Mouse (Mus musculus): Measurements from ENCODE around the gene H2afx. TPM values are rescaled to one million over a fixed set of nuclear protein-coding genes. Genes with fewer than 3 reads are reported as not detected.
"Not testable (repeated sequence)": the region's sequence is repeated elsewhere in the genome, so short reads cannot be mapped to it uniquely, and the experiment has no call there.

H2afx gene
- polyA plus RNA-seq (2015; fragmentation: Nextera tagmentation; extraction: Ambion mirVana): 288 and 326 TPM in 2 replicates

DNA sequence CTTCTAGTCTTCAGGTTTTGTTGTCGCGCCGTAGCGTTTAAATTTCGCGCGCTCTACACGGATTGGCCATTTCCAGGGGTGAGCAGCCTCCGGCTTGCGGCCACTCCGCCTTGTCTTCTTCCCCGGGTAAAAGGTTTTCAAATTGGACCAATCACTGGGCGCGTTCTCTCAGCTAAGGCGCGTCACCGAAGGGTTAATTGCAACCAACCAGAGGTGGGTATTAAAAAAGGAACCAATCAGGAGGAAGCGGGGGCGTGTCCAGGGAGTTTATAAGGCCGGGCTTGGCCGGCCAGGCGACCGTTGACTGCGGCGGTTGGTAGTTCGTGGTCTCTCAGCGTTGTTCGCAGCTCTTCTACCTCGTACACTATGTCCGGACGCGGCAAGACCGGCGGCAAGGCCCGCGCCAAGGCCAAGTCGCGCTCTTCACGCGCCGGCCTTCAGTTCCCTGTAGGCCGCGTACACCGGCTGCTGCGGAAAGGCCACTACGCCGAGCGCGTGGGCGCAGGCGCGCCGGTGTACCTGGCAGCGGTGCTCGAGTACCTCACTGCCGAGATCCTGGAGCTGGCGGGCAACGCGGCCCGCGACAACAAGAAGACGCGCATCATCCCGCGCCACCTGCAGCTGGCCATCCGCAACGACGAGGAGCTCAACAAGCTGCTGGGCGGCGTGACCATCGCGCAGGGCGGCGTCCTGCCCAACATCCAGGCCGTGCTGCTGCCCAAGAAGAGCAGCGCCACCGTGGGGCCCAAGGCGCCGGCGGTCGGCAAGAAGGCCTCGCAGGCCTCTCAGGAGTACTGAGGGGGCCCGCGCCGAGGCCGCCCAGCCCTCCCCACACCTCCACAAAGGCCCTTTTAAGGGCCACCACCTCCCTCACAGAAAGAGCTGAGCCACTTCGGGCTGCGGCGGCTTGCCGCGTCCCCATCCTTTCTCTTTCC lies at the start of gene H2afx:
TSS of gene H2afx (plus strand) at position 299 of the 935 bp plus-strand sequence.
- ATAC-seq (ENCODE audit: insufficient number of reproducible peaks, low FRiP score, low TSS enrichment, low read depth): peak; percentile 95
- Histone ChIP-seq H3K9ac (peak within 1 kb of the TSS; percentile 79), H3K36me3 (peaks cover 64% of the 10 kb centered on the region), H3K27me3 (no peaks in the 10 kb centered on the region), H3K4me1 (peaks cover 25% of the 10 kb centered on the region), H3K9me3 (replicated peaks) (no peaks in the 10 kb centered on the region), H3K27ac (replicated peaks) (peak within 1 kb of the TSS; percentile 96), H3K4me2 (replicated peaks) (peak within 1 kb of the TSS; percentile 76), H3K4me3 (replicated peaks) (peak within 1 kb of the TSS; percentile 72)
- WGBS: under 1% methylated on average over 91 of the region's 91 CpGs

DNA sequence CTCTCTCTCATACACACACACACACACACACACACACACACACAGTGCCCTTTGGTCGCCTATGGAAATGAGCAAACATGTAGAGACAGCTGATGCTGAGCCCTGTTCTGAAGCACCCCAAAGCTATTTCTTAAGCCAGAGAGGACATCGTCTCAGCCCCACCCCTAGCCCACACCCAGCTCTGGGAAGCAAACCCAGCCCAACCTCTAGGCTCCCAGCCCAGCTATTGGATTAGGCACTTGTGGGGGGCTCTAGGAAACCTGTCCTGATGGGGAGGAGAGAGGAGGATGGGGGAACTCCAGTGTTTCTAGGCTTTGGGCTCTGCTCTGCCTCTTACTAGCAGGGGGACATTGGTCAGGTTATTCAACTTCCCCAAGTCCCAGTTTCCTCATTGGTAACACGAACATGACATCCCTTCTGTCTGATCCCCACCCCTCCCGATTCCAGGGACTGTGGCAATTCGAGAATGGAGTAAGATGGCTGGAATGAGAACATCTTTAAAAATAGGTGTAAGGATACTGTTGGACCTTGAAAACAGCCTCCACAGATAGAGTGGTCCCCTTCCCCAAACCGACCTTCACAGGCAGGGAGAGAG lies 48.1 kb upstream of the H2afx start:
- no peaks in the 10 kb centered on the region for H3K9me3 ChIP-seq (replicated peaks)
- WGBS: 9% methylated on average over 6 of the region's 6 CpGs
- ATAC-seq (ENCODE audit: insufficient number of reproducible peaks, low FRiP score, low TSS enrichment, low read depth): no peak
- peaks cover 23% of the 10 kb centered on the region for H3K27me3 ChIP-seq
- H3K9ac ChIP-seq: no peak overlapping the region
- peaks cover 26% of the 10 kb centered on the region for H3K4me1 ChIP-seq
- no peak overlapping the region for H3K4me3 ChIP-seq (replicated peaks)
- H3K27ac ChIP-seq (replicated peaks): no peak overlapping the region
- H3K36me3 ChIP-seq: peaks cover 10% of the 10 kb centered on the region
- no peak overlapping the region; the same call in 1 of the 2 replicates for H3K4me2 ChIP-seq (replicated peaks)

DNA sequence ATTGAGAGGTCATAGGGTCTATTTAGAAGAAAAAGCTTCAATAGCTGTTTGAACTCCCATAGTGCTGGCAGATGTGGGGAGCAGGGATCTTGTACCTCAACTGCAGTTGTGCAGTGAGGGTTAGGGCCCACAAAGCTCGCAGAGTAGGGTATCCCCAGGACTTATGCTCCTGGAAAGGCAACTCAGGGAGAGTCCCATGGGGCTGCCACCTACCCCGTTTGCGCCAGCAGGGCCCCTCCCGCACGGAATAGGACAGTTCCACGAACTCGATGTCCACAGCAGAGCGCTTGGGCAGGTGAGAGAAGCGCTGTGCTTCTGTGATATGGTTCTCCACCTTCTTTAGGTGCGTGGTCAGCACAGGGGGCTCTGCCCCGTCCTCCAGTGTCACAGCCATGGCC lies 47.5 kb upstream of the H2afx start:
- 8% methylated on average over 11 of the region's 11 CpGs for WGBS
- Histone ChIP-seq H3K27me3 (peaks cover 23% of the 10 kb centered on the region), H3K4me1 (peaks cover 26% of the 10 kb centered on the region), H3K27ac (replicated peaks) (no peak overlapping the region), H3K9me3 (replicated peaks) (no peaks in the 10 kb centered on the region), H3K36me3 (peaks cover 15% of the 10 kb centered on the region), H3K9ac (peak overlapping the region; percentile 65), H3K4me3 (replicated peaks) (peak overlapping the region; percentile 62), H3K4me2 (replicated peaks) (peak overlapping the region; percentile 93)
- peak; percentile 40; the same call in 1 of the 2 replicates for ATAC-seq (ENCODE audit: insufficient number of reproducible peaks, low FRiP score, low TSS enrichment, low read depth)

DNA sequence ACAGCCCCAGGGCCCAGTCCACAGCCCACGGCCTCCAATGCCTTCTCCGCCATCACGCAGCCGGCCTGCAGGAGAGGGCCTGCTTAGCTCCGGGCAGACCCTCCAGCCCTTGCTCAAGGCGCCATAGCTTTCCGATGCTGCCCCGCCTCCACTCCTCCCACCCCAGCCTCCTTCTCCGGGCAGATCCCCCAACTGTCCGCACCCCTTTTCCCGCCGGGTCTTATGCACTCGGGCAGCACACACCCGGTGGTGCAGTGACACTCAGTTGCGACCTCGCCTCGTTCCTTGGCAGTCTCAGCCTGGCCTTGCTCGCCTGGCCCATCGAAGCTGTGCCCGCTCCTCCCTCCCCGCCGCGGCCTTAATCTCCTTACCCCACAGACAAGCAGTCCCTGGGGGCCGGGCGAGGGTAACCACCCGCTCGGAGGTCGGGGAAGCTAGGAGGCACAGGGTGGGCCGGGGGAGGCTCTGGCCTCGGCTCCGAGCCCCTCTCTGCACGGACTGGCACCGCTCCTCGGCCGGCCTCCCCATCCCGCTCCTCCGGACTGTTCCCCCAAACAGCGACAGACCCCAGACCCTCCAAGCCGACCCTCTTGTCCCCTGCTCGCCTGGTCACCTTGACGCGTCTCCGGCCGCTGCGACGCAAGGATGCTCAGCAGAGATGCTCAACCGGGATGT lies 47.0 kb upstream of the H2afx start:
- Histone ChIP-seq H3K4me3 (replicated peaks) (peak overlapping the region; percentile 62), H3K27me3 (peaks cover 23% of the 10 kb centered on the region), H3K9ac (peak overlapping the region; percentile 65), H3K4me1 (peaks cover 26% of the 10 kb centered on the region), H3K36me3 (peaks cover 19% of the 10 kb centered on the region), H3K9me3 (replicated peaks) (no peaks in the 10 kb centered on the region), H3K4me2 (replicated peaks) (peak overlapping the region; percentile 93), H3K27ac (replicated peaks) (no peak overlapping the region)
- ATAC-seq (ENCODE audit: insufficient number of reproducible peaks, low FRiP score, low TSS enrichment, low read depth): peak; percentile 46; the same call in 1 of the 2 replicates
- under 1% methylated on average over 46 of the region's 47 CpGs for WGBS

DNA sequence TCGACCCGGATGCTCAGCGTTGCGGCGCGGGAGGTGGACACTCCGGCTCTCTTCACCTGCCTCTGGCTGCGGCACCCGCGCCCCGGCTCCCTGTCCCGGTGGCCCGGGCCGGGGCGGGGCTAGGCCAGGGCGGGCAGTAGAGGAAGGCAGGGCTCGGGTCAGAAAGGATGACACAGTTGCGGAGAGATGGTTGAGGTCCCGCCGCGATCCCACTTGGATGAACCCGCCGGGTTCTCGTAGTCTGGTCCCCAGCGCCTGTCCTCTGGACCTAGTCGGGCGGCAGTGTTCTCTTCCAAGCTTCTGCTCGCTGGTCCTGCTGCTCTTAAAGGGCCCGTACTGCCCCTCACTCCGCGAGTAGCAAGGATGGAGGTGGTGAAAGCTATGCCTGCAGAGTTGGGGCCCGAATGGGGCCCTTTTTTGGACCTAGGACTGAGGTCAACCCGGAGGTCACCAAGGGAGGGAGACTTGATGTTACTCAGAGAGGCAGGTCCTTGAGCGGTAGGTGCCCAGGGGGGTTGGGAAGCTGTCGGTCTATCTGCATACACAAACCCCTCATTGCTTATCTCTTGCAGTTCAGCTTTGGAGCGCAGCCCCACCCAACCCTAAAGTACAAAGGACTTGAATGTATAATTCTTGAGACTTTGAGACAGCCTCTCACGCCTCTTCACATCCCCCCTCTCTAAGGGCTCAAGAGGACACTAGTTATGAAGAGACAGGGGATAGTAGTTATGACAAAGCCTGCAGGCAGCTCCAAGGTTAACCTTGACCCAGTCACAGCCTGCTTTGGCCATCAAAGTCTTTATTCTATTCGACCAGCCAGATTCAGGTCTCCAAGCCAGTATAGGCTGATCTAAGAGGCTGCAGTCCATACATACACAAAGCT lies 46.2 kb upstream of the H2afx start, which contains the start of gene Abcg4:
TSS of gene Abcg4 (minus strand) at position 540 of the 883 bp plus-strand sequence.
- Histone ChIP-seq H3K4me3 (replicated peaks) (peak within 1 kb of the TSS; percentile 62), H3K27ac (replicated peaks) (no peak within 1 kb of the TSS), H3K9me3 (replicated peaks) (no peaks in the 10 kb centered on the region), H3K4me1 (peaks cover 26% of the 10 kb centered on the region), H3K36me3 (peaks cover 27% of the 10 kb centered on the region), H3K9ac (peak within 1 kb of the TSS; percentile 65), H3K27me3 (peaks cover 23% of the 10 kb centered on the region), H3K4me2 (replicated peaks) (peak within 1 kb of the TSS; percentile 93)
- 1% methylated on average over 38 of the region's 38 CpGs for WGBS
- ATAC-seq (ENCODE audit: insufficient number of reproducible peaks, low FRiP score, low TSS enrichment, low read depth): peak; percentile 16; the same call in 1 of the 2 replicates

DNA sequence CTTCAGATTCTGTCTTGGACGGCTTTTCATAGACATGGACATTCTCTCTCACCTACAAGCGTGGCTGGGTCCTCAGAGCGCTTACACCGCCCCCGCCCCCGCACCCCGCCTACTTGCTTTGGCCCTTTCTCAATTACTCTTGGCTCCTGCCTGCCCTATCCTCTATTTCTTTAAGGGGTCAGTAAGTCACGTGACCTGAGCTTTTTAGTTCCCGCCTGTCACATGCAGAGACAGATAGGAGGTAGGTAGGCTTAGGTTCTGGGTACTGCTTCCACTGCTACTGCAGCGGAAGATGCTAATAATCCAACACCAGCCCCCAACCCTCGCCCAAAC lies 45.6 kb upstream of the H2afx start:
- no peak for ATAC-seq (ENCODE audit: insufficient number of reproducible peaks, low FRiP score, low TSS enrichment, low read depth)
- Histone ChIP-seq H3K9me3 (replicated peaks) (no peaks in the 10 kb centered on the region), H3K4me3 (replicated peaks) (no peak overlapping the region), H3K36me3 (peaks cover 33% of the 10 kb centered on the region), H3K27me3 (peaks cover 23% of the 10 kb centered on the region), H3K4me2 (replicated peaks) (peak overlapping the region; percentile 93; the same call in 1 of the 2 replicates), H3K9ac (no peak overlapping the region), H3K4me1 (peaks cover 26% of the 10 kb centered on the region), H3K27ac (replicated peaks) (no peak overlapping the region)
- 11% methylated on average over 11 of the region's 11 CpGs for WGBS

DNA sequence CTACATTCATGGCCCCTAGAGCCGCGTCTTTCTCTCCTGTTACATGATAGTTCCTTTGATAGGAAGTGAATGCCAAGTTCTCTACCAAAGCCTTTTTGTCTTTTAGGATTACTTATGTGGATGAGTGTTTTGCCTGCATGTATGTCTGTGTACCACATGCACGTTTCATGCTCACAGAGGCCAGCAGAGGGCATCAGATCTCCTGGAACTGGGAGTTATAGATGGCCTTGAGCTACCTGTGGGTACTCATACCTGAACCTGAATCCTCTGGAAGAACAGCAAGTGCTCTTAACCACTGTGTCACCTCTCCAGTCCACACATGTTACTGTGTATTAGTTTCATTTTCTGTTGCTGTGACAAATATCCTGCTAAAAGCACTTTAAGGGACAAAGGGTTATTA lies 42.0 kb upstream of the H2afx start:
- Histone ChIP-seq H3K36me3 (peaks cover 64% of the 10 kb centered on the region), H3K4me2 (replicated peaks) (no peak overlapping the region), H3K27me3 (peaks cover 16% of the 10 kb centered on the region), H3K27ac (replicated peaks) (no peak overlapping the region), H3K4me1 (peaks cover 15% of the 10 kb centered on the region), H3K9ac (no peak overlapping the region), H3K4me3 (replicated peaks) (no peak overlapping the region), H3K9me3 (replicated peaks) (no peaks in the 10 kb centered on the region)
- ATAC-seq (ENCODE audit: insufficient number of reproducible peaks, low FRiP score, low TSS enrichment, low read depth): no peak
- 71% methylated on average over 3 of the region's 3 CpGs for WGBS

DNA sequence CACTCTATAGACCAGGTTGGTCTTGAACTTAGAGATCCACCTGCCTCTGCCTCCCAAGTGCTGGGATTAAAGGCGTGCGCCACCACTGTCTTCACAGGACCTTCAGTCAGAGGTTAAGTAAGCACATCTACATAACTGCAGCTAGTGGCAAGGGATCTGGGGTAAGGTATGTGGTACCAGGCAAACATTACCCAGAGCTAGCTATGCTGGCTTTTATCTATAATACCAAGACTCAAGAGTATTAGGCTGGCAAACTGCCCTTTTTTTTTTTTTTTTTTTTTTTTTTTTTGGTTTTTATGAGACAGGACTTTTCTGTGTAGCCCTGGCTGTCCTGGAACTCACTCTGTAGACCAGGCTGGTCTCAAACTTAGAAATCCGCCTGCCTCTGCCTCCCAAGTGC lies 34.5 kb upstream of the H2afx start:
- H3K27me3 ChIP-seq; H3K4me2 ChIP-seq (replicated peaks); H3K9me3 ChIP-seq (replicated peaks); H3K27ac ChIP-seq (replicated peaks); ATAC-seq (ENCODE audit: insufficient number of reproducible peaks, low FRiP score, low TSS enrichment, low read depth); H3K4me3 ChIP-seq (replicated peaks); H3K9ac ChIP-seq; H3K4me1 ChIP-seq: not testable (repeated sequence)
- whole genome bisulfite sequencing: 95% methylated on average over 3 of the region's 3 CpGs
- H3K36me3 ChIP-seq: peaks cover 66% of the 10 kb centered on the region

DNA sequence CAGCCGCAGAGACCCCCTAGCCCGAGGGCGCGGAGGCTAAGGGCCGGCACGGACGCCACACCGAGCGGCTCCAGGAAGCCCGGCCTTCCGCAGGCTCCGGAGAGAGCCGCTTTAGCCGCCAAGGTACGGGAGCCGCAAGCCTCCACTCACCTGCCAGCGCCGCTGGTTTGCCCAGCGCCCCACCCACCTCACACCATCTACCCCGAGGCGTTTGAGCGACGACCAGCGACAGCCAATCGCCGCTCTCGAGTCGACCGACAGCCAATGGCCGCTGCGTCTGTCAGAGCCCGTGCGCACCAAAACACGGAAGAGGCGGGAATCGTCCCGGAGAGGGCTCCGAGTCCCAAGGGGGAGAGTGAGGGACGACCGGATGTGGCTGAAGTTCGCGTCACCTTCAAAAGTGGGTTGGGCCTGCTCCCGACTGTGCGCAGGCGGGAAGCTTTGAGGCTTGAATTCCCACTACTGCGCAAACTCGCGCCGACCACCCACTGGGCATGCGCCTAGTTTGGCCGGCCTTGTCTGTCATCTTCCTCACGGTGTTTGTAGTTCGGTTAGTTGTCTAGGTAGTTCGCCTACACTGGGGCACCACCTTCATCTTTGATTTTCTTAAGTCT lies 28.9 kb upstream of the H2afx start, which contains the start of gene Hinfp:
TSS of gene Hinfp (minus strand) at position 206 of the 614 bp plus-strand sequence.
- ATAC-seq (ENCODE audit: insufficient number of reproducible peaks, low FRiP score, low TSS enrichment, low read depth): peak; percentile 99

DNA sequence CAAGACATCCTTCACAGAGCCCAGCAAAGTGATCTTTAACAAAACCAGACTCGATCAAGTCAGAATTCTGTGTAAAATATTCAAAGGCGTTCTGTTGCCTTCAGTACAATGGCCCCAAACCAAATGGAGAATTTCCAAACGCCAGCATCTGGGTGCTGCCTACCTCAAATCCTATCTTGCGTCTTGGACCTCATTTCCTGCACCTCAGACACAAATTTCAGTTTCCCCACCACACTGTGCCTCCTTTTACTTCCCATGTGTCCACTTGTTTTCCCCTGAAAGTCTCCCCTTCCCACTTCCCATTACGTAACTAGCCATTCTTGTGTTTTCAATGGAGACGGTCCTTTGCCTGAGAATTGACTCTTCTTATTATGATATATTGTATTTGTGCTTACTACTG lies 28.0 kb upstream of the H2afx start:
- Histone ChIP-seq H3K9ac (no peak overlapping the region), H3K27me3 (no peaks in the 10 kb centered on the region), H3K36me3 (peaks cover 17% of the 10 kb centered on the region), H3K27ac (replicated peaks) (no peak overlapping the region), H3K4me3 (replicated peaks) (no peak overlapping the region), H3K4me2 (replicated peaks) (no peak overlapping the region), H3K9me3 (replicated peaks) (no peaks in the 10 kb centered on the region), H3K4me1 (peaks cover 14% of the 10 kb centered on the region)
- no peak for ATAC-seq (ENCODE audit: insufficient number of reproducible peaks, low FRiP score, low TSS enrichment, low read depth)
- WGBS: 87% methylated on average over 6 of the region's 6 CpGs

More for the DNA sequence above, 28.9 kb upstream of the H2afx start, which contains the start of gene Hinfp:
- peaks cover 17% of the 10 kb centered on the region for H3K36me3 ChIP-seq
- H3K27ac ChIP-seq (replicated peaks): peak within 1 kb of the TSS; percentile 85
- peak within 1 kb of the TSS; percentile 55 for H3K4me2 ChIP-seq (replicated peaks)
- WGBS: under 1% methylated on average over 54 of the region's 54 CpGs
- peak within 1 kb of the TSS; percentile 92 for H3K9ac ChIP-seq
- peaks cover 9% of the 10 kb centered on the region for H3K4me1 ChIP-seq
- no peaks in the 10 kb centered on the region for H3K27me3 ChIP-seq
- H3K9me3 ChIP-seq (replicated peaks): no peaks in the 10 kb centered on the region
- H3K4me3 ChIP-seq (replicated peaks): peak within 1 kb of the TSS; percentile 99
